Mouse (Mus musculus): ENCODE measurements around the gene Vmn1r192. TPM values are rescaled to one million over a fixed set of nuclear protein-coding genes. Genes with fewer than 3 reads are reported as not detected.

Vmn1r192 gene
- total RNA-seq (2023) = not detected

DNA sequence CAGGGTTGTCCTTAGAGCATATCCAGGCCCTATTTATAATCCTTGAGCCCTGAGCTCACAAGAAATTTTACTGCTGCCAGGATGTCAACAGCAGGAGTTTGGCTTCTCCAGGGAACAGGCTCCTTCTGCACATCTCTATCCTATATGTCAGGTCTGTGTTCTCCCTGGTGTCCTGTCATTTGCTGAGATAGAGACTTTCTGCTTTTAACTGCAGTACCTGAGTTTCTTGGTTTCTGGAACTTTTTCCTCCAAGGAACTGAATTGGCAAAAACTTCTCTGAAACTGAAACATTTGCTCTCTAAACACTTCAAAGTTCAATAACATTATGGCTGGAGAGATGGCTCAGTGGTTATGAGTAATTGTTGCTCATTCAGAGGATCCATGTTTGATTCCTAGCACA is at the start of gene Vmn1r192:
Gene Vmn1r192 (minus strand): TSS at position 101 of the 400 bp plus-strand sequence.

DNA sequence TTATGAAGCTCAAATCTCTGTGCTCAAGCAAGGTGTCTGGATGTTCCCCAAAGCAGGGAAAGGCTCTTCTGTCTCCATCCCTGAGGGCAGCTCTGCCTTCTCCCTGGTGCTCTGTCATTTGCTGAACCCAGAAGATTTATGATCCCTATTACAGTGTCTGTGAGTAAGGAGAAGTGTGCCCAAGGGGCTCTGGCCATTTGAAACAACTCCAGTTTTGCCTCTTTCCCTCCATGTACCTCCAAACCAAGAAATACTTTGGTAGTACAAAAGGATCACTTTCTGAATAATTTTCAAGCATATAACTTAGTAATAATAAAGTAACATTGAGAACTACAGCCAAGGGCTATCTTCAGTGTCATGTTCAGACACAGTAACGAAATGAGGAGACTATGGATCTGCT is 32.1 kb upstream of the Vmn1r192 start, which contains the start of gene Vmn1r193:
Gene Vmn1r193 (minus strand): TSS at position 101 of the 400 bp plus-strand sequence.

DNA sequence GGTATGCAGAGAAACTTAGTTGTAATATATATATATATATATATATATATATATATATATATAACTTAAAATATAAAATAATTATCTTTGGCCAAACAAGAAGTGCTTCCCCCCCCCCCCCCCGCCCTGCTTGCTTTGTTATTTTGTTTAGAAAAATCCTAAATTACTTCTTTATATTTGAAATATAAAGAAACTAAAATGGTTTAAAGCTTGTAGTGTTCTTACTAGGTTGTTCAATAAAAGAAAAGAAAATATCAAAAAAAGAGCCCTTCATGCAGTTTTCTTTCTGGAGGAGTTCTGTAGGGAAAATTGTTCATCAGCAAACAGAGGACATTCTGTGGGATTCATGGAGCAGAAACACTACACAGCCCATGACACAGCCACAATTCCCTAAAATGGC is 7.1 kb downstream of the Vmn1r192 start, which contains the start of gene Vmn1r191:
Gene Vmn1r191 (minus strand): TSS at position 101 of the 400 bp plus-strand sequence.

Other genes with a start within 250 kb of the Vmn1r192 start
- under 1 TPM; 0.69 to 0.84 TPM for gene Zfp184, start 246.0 kb downstream of the Vmn1r192 start, total RNA-seq (2023)
- gene Pom121l2, start 209.9 kb downstream of the Vmn1r192 start, total RNA-seq (2023) = not detected
- 1 to 10 TPM; 2.3 to 2.7 TPM for gene Prss16, start 181.4 kb downstream of the Vmn1r192 start, total RNA-seq (2023)
- 100 to 1,000 TPM; 377 to 380 TPM for gene Hist1h2ah, start 155.6 kb downstream of the Vmn1r192 start, total RNA-seq (2023)
- gene Hist1h2bk, start 155.3 kb downstream of the Vmn1r192 start, total RNA-seq (2023) = 1,000 to 10,000 TPM; 1,315 to 1,407 TPM
- 100 to 1,000 TPM; 483 to 504 TPM for gene Hist1h4i, start 149.8 kb downstream of the Vmn1r192 start, total RNA-seq (2023)
- 1,000 to 10,000 TPM in 1 of 2 experiments, 100 to 1,000 TPM in 1; 911 to 1,015 TPM for gene Hist1h2ag, start 148.2 kb downstream of the Vmn1r192 start, total RNA-seq (2023)
- 1,000 to 10,000 TPM in 1 of 2 experiments, 100 to 1,000 TPM in 1; 957 to 1,065 TPM for gene Hist1h2bj, start 147.9 kb downstream of the Vmn1r192 start, total RNA-seq (2023)
- gene Vmn1r188, start 106.7 kb downstream of the Vmn1r192 start, total RNA-seq (2023) = not detected
- not detected for gene Vmn1r189, start 85.3 kb downstream of the Vmn1r192 start, total RNA-seq (2023)
- gene Vmn1r191, start 7.2 kb downstream of the Vmn1r192 start, total RNA-seq (2023) = not detected
- not detected for gene Vmn1r193, start 32.0 kb upstream of the Vmn1r192 start, total RNA-seq (2023)
- gene Vmn1r194, start 53.1 kb upstream of the Vmn1r192 start, total RNA-seq (2023) = not detected
- gene Vmn1r195, start 79.4 kb upstream of the Vmn1r192 start, total RNA-seq (2023) = not detected
- gene Vmn1r196, start 98.8 kb upstream of the Vmn1r192 start, total RNA-seq (2023) = not detected
- gene Vmn1r197, start 133.4 kb upstream of the Vmn1r192 start, total RNA-seq (2023) = not detected
- not detected for gene Vmn1r198, start 159.2 kb upstream of the Vmn1r192 start, total RNA-seq (2023)
- not detected for gene Vmn1r199, start 188.7 kb upstream of the Vmn1r192 start, total RNA-seq (2023)
- not detected for gene Vmn1r200, start 199.2 kb upstream of the Vmn1r192 start, total RNA-seq (2023)